Mouse (Mus musculus) pancreas, adult 10 weeks (tissue): ENCODE data around the gene Wdr41. TPM values are rescaled to one million over a fixed set of nuclear protein-coding genes. Genes with fewer than 3 reads are reported as not detected.

Experiments
- polyA plus RNA-seq: library from polyadenylated mRNA; stranded (reverse); fragments of 350-450 nt; fragmentation: Illumina TruSeq; extraction: RNeasy Lipid Tissue Mini Kit (QIAGEN cat#74804); gene quantifications from one replicate; pipeline ENCODE4 v1.2.3, GENCODE M21; 2015; ENCODE audit warnings: low read depth, low replicate concordance; ENCODE audit not compliant: insufficient read depth

Wdr41 gene
- polyA plus RNA-seq, result 6.1 TPM

GRCm38 (mm10) chr13:94976219-94977186, at the start of gene Wdr41:
Wdr41 (plus strand) TSS chr13:94976344.

Other genes starting within 250 kb of the Wdr41 start
- 39.0 TPM for gene Tbca, start 187.4 kb upstream of the Wdr41 start, polyA plus RNA-seq
- gene Otp, start 100.7 kb upstream of the Wdr41 start, polyA plus RNA-seq, result not detected